Mouse (Mus musculus) C2C12 (cell line): ENCODE data around the gene Pla1a. TPM values are rescaled to one million over a fixed set of nuclear protein-coding genes. Genes with fewer than 3 reads are reported as not detected.

Experiments used
- H3K27me3 ChIP-seq: one replicate; pipeline ENCODE4 v1.6.1; 2011; ENCODE audit not compliant: control insufficient read depth, insufficient read depth, insufficient read length
- H3K36me3 ChIP-seq: one replicate; pipeline ENCODE4 v1.6.1; 2011; ENCODE audit not compliant: control insufficient read depth, insufficient read depth
- H3K4me3 ChIP-seq: one replicate; pipeline ENCODE4 v1.5.1; 2011; ENCODE audit warnings: mild to moderate bottlenecking, control low read depth; ENCODE audit not compliant: poor library complexity, insufficient read depth, severe bottlenecking
- H3K79me2 ChIP-seq: one replicate; pipeline ENCODE4 v1.6.1; 2011; ENCODE audit not compliant: control insufficient read depth, insufficient read depth
- H3K79me3 ChIP-seq: one replicate; pipeline ENCODE4 v1.6.1; 2011; ENCODE audit warnings: low read depth, control low read depth
- H3ac ChIP-seq: one replicate; pipeline ENCODE3; 2011; ENCODE audit warnings: low read depth; ENCODE audit not compliant: control insufficient read depth, insufficient read length
- CEBPB ChIP-seq: IDR thresholded peaks from one replicate; pipeline ENCODE4 v1.6.1; 2011; ENCODE audit warnings: low read depth, mild to moderate bottlenecking, control low read depth, moderate library complexity
- CTCF ChIP-seq: IDR thresholded peaks from one replicate; pipeline ENCODE4 v1.5.1; 2011; ENCODE audit not compliant: control insufficient read depth, insufficient read depth, insufficient read length
- FOSL1 ChIP-seq: IDR thresholded peaks from one replicate; pipeline ENCODE4 v1.8.0; 2011; ENCODE audit warnings: mild to moderate bottlenecking, low read length; ENCODE audit not compliant: poor library complexity, insufficient read depth, severe bottlenecking
- MAX ChIP-seq: IDR thresholded peaks from one replicate; pipeline ENCODE4 v1.6.1; 2011; ENCODE audit warnings: mild to moderate bottlenecking, control low read depth
- MYOD1 ChIP-seq: IDR thresholded peaks from one replicate; pipeline ENCODE4 v1.6.1; 2011; ENCODE audit warnings: low read depth; ENCODE audit not compliant: control insufficient read depth, insufficient read length
- MYOG ChIP-seq: IDR thresholded peaks from one replicate; pipeline ENCODE4 v1.6.1; 2011; ENCODE audit not compliant: control insufficient read depth, insufficient read length; ENCODE audit errors: extremely low read depth
- USF1 ChIP-seq: IDR thresholded peaks from one replicate; pipeline ENCODE4 v1.6.1; 2011; ENCODE audit warnings: low read depth, mild to moderate bottlenecking, control low read depth, moderate library complexity
- polyA plus RNA-seq: library from polyadenylated mRNA; unstranded; fragments of >200 nt; fragmentation: generic; extraction: Trizol; gene quantifications from one replicate; pipeline ENCODE4 v1.2.1, GENCODE M21; 2012; ENCODE audit warnings: missing spikeins

The Pla1a gene
- polyA plus RNA-seq, 1 experiment: 3.0 TPM

DNA sequence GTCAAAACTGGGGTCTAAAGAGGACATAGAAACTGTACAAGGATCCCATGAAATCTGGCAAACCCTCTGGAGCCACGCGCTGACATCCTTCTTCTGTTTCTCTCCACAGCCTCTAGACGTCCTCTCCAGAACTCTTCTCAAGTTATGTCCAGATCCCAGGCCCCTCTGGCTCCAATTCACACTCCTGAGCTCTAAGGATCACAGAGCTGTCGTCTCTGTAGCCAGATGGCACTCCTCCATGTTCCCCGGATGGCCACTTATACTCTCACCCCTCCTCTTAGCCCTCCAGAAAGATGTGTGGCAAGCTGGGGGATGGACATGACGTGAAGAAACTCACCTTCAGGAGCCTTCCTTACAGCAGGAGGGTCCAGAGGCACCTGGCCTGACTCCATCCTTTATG is 55.4 kb downstream of the Pla1a start:
- H3K36me3 ChIP-seq: no peaks in the 10 kb centered on the region
- no peak overlapping the region for H3K4me3 ChIP-seq
- H3K27me3 ChIP-seq: no peaks in the 10 kb centered on the region
- TF ChIP-seq MAX (no peak), CTCF (no peak), FOSL1 (no peak), MYOD1 (no peak), CEBPB (no peak), USF1 (no peak), MYOG (no peak)
- H3ac ChIP-seq: no peak overlapping the region
- H3K79me2 ChIP-seq: no peaks in the 10 kb centered on the region
- no peaks in the 10 kb centered on the region for H3K79me3 ChIP-seq

DNA sequence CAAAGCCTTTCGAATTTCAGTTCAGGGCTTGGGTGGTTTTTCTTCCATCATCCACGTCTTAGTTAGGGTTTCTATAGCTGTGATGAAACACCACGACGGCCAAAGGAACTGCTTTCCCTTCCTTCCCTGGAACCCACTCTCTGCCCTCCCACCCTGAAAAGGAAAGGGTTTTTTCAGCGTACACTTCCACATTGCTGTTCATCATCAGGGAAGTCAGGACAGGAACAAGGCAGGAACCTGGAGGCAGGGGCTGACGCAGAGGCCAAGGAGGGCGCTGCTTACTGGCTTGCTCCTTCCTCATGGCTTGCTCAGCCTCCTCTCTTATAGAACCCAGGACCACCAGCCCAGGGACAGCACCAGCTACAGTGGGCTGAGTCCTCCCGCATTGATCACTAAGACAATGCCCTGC is 56.1 kb downstream of the Pla1a start:
- Histone ChIP-seq H3K79me3 (no peaks in the 10 kb centered on the region), H3K27me3 (no peaks in the 10 kb centered on the region), H3K79me2 (no peaks in the 10 kb centered on the region), H3K4me3 (no peak overlapping the region), H3K36me3 (no peaks in the 10 kb centered on the region), H3ac (no peak overlapping the region)
- TF ChIP-seq MAX: no peak
- no peak for TF ChIP-seq USF1
- TF ChIP-seq CEBPB: no peak
- TF ChIP-seq FOSL1: no peak
- no peak for TF ChIP-seq MYOG
- no peak for TF ChIP-seq MYOD1
- TF ChIP-seq CTCF: no peak

DNA sequence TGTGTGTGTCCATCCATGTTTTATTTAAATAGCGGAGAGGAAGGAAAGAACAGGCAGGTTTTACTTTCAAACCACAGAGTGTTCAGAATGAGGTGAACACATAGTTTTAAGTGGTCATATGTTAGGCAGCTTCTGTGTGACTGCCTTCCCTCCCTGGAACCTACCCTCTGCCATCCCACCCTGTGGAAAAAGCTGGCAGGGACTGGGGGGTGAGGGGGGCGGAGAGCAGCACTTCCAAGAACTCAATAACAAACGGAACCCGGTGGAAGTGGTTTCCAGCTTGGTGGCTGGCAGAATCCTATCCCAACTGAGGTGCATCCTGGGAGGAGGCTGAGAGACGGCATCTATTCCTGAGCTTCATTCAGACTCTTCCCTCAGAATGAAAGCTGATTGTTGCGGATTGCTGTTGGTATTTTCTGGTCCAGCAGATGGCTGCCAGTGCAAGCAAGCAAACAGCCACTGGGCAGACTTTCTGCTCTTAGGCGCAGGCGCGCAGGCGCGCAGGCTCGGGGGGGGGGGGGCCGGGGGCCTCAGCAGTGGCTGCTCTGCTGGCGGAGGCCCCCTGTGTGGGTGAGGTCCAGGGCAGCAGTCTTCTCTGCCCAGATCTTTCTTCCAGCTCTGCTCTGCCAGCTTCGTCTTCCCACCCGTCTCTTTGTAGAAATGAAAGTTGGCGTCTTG is 56.6 kb downstream of the Pla1a start:
- Histone ChIP-seq H3K36me3 (no peaks in the 10 kb centered on the region), H3K27me3 (no peaks in the 10 kb centered on the region), H3K79me3 (no peaks in the 10 kb centered on the region), H3K4me3 (no peak overlapping the region), H3K79me2 (no peaks in the 10 kb centered on the region), H3ac (no peak overlapping the region)
- TF ChIP-seq MYOG (no peak), FOSL1 (no peak)

DNA sequence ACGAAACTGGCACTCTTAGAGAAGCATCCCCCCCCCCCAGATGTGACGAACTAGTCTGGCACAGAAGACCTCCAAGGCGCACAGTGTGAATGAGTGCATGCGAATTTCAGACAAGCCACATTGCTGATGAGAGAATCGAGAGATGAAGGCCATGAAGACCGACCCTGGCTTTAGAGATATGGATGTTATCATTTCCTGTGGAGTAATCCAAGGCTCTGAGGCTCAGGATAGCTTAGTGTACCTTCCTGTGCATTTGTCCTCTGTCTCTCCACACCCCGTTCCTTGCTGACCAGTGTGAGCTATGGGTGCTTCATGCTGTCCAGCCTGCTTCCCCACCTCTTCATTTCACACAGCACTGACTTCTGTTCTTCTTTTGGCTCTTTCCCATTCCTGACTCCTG is 57.8 kb downstream of the Pla1a start:
- no peak overlapping the region for H3ac ChIP-seq

DNA sequence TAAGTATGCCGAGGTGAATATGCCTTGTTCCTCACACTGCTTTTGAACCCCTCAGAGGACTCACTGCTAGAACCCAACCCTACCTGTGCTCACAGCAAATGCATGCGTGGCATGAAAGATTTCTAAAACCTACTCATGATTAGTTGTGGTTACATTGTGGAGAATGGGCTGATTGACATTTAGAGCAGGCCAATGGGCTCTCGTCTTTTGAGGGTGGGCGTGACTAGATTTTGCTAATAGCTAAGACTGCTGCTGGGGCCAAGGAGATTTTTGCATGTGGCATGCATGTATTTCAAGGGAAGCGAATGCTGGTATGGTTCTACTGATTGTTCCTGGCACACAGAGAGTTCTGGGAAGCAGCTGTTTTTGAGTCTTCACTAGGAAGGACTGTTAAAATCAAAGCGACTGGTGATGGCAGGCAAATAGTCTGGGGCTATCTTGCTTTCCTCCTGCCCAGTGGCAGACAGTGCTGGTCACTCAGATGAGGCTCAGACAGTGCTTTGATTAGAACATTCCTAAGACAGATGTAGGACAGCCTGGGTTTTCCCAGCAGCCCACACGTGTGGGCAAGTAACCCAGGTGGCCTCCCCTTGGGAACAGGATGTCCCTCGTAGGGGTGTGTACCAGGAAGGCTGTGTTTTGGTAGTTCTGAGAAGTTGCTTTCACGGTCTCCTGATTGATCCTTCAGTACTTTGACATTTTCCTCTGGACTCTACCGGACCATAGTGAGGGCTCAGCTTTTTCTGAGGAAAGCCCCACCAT is 58.4 kb downstream of the Pla1a start:
- Histone ChIP-seq H3K4me3 (no peak overlapping the region), H3K79me3 (no peaks in the 10 kb centered on the region), H3K79me2 (no peaks in the 10 kb centered on the region), H3K27me3 (no peaks in the 10 kb centered on the region), H3K36me3 (no peaks in the 10 kb centered on the region), H3ac (no peak overlapping the region)
- TF ChIP-seq MYOD1 (no peak), MYOG (no peak)

More for the DNA sequence above, 57.8 kb downstream of the Pla1a start:
- TF ChIP-seq CTCF (no peak), CEBPB (no peak), MAX (no peak), FOSL1 (no peak), USF1 (no peak), MYOD1 (no peak), MYOG (no peak)
- H3K4me3 ChIP-seq: no peak overlapping the region
- no peaks in the 10 kb centered on the region for H3K27me3 ChIP-seq
- no peaks in the 10 kb centered on the region for H3K79me3 ChIP-seq
- no peaks in the 10 kb centered on the region for H3K79me2 ChIP-seq
- no peaks in the 10 kb centered on the region for H3K36me3 ChIP-seq

DNA sequence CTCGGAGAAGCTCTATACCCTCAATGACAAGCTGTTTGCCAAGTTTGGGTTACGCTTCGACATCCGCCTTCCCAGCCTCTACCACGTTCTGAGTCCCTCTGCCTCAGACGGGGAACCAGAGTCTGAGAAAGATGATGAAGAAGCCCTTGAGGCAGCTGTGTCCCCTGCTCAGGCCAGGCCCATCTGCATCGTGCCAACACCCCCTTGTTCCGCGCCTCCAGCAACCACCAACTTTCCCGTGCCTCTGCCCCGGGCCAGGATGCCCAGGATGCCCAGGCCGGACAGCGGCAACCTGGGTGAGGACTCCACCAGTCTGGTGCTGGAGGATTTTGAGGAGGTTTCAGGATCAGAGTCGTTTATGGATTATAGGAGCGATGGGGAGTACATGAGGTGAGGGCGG is 59.0 kb downstream of the Pla1a start:
- no peak overlapping the region for H3K4me3 ChIP-seq
- H3ac ChIP-seq: no peak overlapping the region
- H3K79me3 ChIP-seq: no peaks in the 10 kb centered on the region
- no peaks in the 10 kb centered on the region for H3K79me2 ChIP-seq
- no peaks in the 10 kb centered on the region for H3K27me3 ChIP-seq
- TF ChIP-seq CEBPB (no peak), MYOD1 (no peak), FOSL1 (no peak), CTCF (no peak), MYOG (no peak), MAX (no peak), USF1 (no peak)
- H3K36me3 ChIP-seq: no peaks in the 10 kb centered on the region
